Mouse (Mus musculus) left cerebral cortex, adult 2 months (tissue): ENCODE measurements at regions not wholly inside any gene's neighbourhood (a gene's known extent, or its start where the extent isn't known, plus 50 kb on each side); places are given as distances from the start of the nearest gene placed in this dataset.
"Not testable (repeated sequence)": the region's sequence is repeated elsewhere in the genome, so short reads cannot be mapped to it uniquely, and the experiment has no call there.

ENCODE experiments used
- DNase-seq, 2 experiments: peaks; one replicate each; pipeline ENCODE4 v3.0.0; 2021 to 2022; ENCODE audit warnings: low spot score in 2 of 2, mixed read lengths in 1 of 2; ENCODE audit errors: extremely low spot score in 1 of 2
- H3K27ac ChIP-seq: fragments of 200-600 bp; 2 replicates; pipeline ENCODE4 v1.8.1; 2022
- H3K4me3 ChIP-seq: fragments of 200-600 bp; 2 replicates; pipeline ENCODE4 v1.8.1; 2022
- CTCF ChIP-seq: fragments of 200-600 bp; IDR thresholded peaks from 2 replicates; pipeline ENCODE4 v1.8.1; 2022; ENCODE audit warnings: antibody characterized with exemption, mild to moderate bottlenecking, moderate library complexity
- intact Hi-C: fragments of 180-260 bp; cut with DNase I; formaldehyde crosslinking; loops from one replicate; pipeline ENCODE4 v1.15.1; 2025

GRCm38 (mm10) chr17:13519409-13520201 lies 165.2 kb downstream of the Tcp10c start:
- intact Hi-C loops: loop anchor here (2.0 kb wide), 1 partner anchor 41 kb away; no protein-coding TSS in a partner anchor
- not testable (repeated sequence) for H3K4me3 ChIP-seq, DNase-seq, H3K27ac ChIP-seq

DNA sequence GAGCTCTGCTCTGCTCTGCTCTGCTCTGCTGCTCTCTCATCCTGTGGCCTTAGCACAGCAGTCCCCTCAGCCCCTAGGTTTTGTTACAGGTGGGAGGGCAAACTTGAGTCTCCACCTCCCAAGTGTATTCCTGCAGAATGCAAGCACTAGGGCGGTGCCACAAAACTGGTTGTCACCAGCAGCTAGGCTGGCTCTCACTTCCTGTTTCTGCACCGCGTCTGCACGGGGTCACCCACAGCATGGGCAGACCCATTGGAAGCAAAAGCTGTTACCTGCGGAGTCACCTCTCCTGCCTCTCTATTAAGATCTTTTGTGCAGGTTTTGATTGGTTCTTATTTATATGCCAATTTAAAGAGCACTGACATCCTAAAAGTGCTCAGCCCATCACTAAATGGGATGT lies 178.2 kb downstream of the Tcp10c start:
- H3K4me3 ChIP-seq, H3K27ac ChIP-seq, DNase-seq, intact Hi-C loops: not testable (repeated sequence)

GRCm38 (mm10) chr17:13540446-13541241 lies 186.3 kb downstream of the Tcp10c start:
- H3K4me3 ChIP-seq: no peak overlapping the region
- DNase-seq: no peak
- intact Hi-C loops: no loop called here
- no peak for TF ChIP-seq CTCF
- H3K27ac ChIP-seq: no peak overlapping the region

GRCm38 (mm10) chr17:13541249-13541648 lies 186.9 kb downstream of the Tcp10c start:
- intact Hi-C loops: no loop called here
- no peak overlapping the region for H3K4me3 ChIP-seq
- H3K27ac ChIP-seq: no peak overlapping the region
- no peak for DNase-seq
- TF ChIP-seq CTCF: no peak

GRCm38 (mm10) chr17:13542261-13542660 lies 187.9 kb downstream of the Tcp10c start:
- intact Hi-C loops: no loop called here
- no peak for DNase-seq
- no peak for TF ChIP-seq CTCF
- no peak overlapping the region for H3K4me3 ChIP-seq
- H3K27ac ChIP-seq: no peak overlapping the region

DNA sequence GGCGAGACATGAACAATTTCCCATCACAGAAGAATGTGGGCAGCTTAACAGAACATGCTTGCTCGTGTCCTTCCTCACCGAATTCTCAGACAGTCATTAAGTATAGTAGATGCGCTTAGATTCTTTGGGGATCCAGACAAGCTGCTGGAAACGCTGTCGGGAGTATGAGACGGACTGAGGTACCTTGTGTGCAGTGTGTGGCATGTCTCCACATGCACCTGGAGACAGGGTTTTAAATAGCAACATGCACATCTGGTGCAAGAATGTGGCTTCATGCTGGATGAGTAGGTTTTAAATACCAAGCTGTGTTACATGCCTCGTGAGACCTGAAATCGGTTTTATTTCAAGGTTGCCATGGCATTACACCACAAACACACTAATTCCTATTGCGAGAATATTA lies 188.5 kb downstream of the Tcp10c start:
- no peak overlapping the region for H3K27ac ChIP-seq
- DNase-seq: no peak
- intact Hi-C loops: no loop called here
- H3K4me3 ChIP-seq: no peak overlapping the region
- no peak for TF ChIP-seq CTCF

GRCm38 (mm10) chr17:13544036-13544795 lies 189.8 kb downstream of the Tcp10c start:
- DNase-seq: no peak
- Histone ChIP-seq H3K4me3 (no peak overlapping the region), H3K27ac (no peak overlapping the region)
- intact Hi-C loops: no loop called here
- no peak for TF ChIP-seq CTCF

- no peak for DNase-seq
- Histone ChIP-seq H3K27ac (peak overlapping the region; percentile 66), H3K4me3 (no peak overlapping the region)
- intact Hi-C loops: no loop called here
- no peak for TF ChIP-seq CTCF
Measured at GRCm38 (mm10) chr17:13546249-13546648, 191.9 kb downstream of the Tcp10c start.

DNA sequence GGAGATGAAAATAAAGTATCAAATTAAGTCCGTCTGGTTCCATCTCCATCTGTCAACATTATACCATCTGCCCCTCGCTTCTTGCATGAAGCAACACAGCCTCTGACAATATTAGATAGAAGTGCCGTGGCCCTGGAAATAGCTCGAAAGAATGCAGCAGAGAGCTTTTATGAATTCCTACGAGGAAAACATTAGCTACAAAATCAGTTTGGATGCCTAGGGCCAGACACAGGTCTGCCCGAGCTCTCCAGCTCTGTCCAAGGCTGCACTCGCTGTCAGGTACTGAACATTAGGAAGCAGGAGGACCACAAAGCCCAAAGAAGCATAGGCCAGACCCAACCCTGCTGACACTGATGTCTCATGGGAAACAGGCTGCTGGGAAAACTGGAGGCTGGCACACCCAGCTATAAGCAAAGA lies 192.3 kb downstream of the Tcp10c start:
- H3K27ac ChIP-seq: peak overlapping the region; percentile 66
- no peak for TF ChIP-seq CTCF
- H3K4me3 ChIP-seq: no peak overlapping the region
- intact Hi-C loops: no loop called here
- peak; percentile 41 to 51 for DNase-seq

GRCm38 (mm10) chr17:13547657-13548360 lies 193.4 kb downstream of the Tcp10c start:
- intact Hi-C loops: no loop called here
- no peak for DNase-seq
- no peak for TF ChIP-seq CTCF
- Histone ChIP-seq H3K4me3 (no peak overlapping the region), H3K27ac (no peak overlapping the region)
